Mouse (Mus musculus) embryonic fibroblast, embryonic 13.5 days (primary cell): ENCODE measurements at regions not wholly inside any gene's neighbourhood (a gene's known extent, or its start where the extent isn't known, plus 50 kb on each side); places are given as distances from the start of the nearest gene placed in this dataset.

Experiments
- CTCF ChIP-seq: IDR thresholded peaks from 2 replicates; pipeline ENCODE4 v1.5.1; 2011; ENCODE audit warnings: mild to moderate bottlenecking, control low read depth, low read length, moderate library complexity, borderline replicate concordance; ENCODE audit not compliant: insufficient read depth
- POLR2A ChIP-seq: IDR thresholded peaks from 2 replicates; pipeline ENCODE4 v1.6.1; 2011; ENCODE audit warnings: low read depth, mild to moderate bottlenecking, control low read depth, low read length, moderate library complexity

- TF ChIP-seq CTCF (no peak), POLR2A (no peak)
Measured at GRCm38 (mm10) chr2:8428145-8428544, 918.8 kb upstream of the Celf2 start.
